Mouse (Mus musculus) urinary bladder, postnatal 25 days (tissue): ENCODE data around the gene Tmem206.

Source experiments
- DNase-seq: peaks from one replicate; pipeline ENCODE4 v3.0.0; 2022; ENCODE audit warnings: low spot score

Gene Tmem206

DNA sequence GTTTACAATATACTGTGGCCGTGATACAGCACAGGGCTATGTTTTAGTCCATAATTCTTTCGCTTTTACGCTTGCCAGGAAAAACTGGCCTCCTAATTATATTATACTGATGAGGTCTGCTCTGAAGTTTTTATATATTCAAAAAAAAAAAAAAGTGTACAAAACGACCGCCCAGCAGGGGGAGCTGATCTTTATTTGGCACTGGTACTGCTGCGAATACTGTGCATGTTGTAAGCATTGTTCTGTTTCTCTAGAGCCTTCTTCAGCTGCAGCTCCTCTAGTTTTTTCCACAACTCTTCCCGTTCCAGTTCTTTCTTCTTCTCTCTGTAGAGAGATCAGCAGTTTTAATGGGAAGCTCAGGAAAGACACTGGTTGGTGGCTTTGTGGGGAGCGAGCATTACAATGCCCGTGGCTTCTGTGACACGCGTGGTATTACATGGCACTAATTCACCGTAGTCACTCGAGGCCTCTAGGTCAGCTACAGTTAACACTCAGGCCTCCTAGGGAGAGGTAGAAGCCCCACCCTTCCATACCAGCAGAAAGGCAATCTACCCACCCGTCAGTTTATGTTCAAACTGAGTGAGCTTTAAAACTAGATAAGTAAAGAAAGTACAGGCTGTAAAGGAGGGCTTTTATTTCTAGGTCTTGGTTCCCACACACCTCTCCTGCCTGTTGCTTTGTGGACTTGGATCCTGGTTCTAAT is 27.2 kb downstream of the Tmem206 start:
- peak; percentile 34 for DNase-seq

DNA sequence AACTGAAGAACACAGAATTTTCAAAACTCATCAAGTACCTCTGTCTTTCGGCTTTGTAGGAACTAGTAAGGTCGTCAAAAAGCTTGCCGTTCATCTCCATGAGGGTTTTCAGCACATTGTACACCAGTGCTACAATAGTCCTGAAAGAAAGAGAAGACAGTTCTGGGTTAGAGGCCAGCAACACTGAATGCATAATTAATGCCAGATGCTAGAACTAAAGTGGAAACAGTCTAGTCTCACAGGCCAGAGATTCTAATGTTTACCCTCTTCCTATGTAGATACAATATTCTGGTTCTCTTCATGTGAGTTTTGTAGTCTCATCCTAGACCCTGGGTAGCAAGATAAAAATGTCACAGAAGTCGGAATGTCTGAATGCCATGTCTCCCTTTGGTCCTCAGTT is 28.1 kb downstream of the Tmem206 start:
- no peak for DNase-seq

GRCm38 (mm10) chr1:191356936-191357335 is 31.2 kb downstream of the Tmem206 start:
- DNase-seq = no peak

DNA sequence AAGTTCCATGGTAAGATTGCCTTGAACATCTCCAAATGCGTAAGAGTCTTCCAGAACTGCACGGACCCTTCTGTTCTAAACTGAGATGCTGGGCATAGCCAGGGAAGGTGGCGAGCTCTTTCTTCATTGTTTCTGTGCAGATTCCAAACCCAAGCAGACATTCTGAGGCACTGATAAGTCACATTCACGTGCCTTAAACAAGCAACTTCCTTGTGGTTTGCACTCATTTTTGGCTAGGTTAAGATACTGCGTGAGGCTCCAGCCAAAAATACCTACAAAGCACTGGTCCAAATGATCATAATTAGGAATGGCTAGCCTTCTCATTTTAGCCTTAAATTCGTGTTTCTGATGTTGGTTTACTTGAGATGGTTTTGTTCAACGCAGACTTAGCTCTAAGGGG is 33.8 kb downstream of the Tmem206 start:
- DNase-seq = no peak

GRCm38 (mm10) chr1:191362412-191362811 is 36.7 kb downstream of the Tmem206 start:
- no peak for DNase-seq

GRCm38 (mm10) chr1:191364477-191364876 is 38.8 kb downstream of the Tmem206 start:
- DNase-seq = no peak

GRCm38 (mm10) chr1:191368193-191368592 is 42.5 kb downstream of the Tmem206 start:
- no peak for DNase-seq

GRCm38 (mm10) chr1:191369140-191369539 is 43.4 kb downstream of the Tmem206 start:
- DNase-seq = no peak

DNA sequence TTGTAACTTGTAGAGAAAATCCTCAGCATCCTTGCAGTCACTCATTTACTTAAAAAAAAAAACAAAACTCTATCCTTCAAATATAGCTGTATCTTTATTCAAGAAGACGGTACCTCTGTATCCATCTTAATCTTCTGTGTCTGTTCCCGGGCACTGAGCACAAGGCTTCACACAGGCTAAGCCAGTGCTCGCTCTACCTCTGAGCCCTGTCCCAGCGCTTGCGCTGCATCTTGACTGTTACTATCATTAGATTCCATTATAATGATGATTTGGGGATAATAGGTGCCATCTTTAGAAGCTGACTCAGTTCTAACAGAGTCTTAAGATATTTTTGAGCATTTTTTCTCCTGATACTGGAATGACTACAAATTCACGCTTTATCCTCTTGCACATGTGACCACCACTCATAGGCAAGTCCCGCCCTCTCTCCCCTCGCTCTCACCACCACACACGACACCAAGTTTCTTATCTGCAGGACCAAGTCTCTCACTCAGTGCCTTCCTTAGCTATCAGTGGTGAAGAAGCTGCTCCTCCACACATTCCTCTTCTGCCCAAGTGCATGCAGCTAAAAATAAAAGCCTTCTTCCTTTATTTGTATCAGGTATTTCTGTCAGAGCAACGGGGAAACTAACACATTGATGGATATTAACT is 49.4 kb downstream of the Tmem206 start:
- DNase-seq = no peak

- no peak for DNase-seq
Measured at GRCm38 (mm10) chr1:191375644-191375998, 49.9 kb downstream of the Tmem206 start.

DNA sequence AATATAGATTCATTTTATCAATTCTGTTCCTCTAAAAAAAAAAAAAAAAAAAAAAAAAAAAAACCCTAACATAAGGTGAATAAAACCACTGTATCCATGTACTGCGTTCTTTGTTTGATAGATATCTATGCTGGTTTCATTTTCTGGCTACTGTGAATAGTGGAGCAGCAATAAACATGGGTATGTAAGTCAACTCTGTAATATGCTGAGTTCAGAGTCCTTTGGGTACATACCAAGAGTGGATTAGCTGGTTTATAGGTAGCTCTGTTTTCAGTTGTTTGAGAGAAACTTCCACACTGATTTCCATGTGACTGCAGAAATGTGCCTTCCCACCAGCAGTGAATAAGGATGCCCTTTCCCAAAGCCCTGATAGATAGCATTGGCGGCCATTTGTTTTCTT is 52.4 kb downstream of the Tmem206 start:
- DNase-seq = no peak

DNA sequence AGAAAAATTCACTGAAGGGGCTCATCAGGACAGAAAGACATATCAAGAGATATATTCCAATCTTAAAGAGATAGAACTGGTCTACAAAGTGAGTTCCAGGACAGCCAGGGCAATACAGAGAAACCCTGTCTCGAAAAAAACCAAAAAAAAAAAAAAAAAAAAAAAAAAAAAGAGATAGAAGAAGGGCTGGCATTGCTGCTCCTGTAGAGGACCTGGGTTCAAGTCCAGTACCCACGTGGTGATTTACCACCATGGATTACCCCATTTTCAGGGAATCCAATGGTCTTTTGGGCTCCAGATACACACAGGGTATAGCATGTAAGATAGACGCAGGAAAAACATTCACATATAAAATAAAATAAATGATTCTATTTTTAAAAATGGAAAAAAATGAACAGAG is 55.1 kb downstream of the Tmem206 start:
- no peak for DNase-seq

DNA sequence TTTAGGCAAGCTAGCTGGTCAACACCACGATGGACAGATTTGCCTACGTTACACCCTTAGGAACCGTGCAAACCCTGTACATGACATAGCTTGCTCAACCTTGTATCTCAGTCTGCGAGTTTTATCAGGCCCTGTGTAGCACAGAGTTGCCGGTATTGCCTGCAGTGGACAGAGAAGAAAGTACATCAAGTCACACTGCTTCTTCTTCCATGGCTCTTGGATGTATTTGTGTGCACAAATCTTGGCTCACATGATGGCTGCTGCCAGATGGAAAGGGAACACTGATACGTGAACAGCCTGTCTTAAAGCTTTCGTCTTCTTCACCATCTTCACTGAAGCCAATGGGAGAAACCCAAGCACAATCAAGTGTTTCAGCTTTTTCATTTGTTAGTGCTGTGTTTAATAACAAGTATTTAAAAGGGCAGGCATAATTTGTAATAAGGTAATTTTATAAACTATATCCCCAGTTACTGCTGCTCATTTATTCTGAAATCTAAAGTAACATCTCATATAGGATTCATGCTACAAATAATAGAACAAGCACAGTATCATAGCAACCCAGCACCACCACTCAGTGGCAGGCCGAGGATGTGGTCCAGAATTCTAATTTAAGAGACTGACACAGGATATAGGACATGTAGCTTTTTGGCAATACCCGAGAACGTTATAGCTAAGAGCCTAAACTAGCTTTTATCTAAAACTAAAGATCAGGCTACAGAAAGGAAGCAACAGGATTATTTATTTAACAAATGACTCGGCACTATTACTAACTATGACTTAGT is 56.4 kb downstream of the Tmem206 start:
- no peak for DNase-seq

DNA sequence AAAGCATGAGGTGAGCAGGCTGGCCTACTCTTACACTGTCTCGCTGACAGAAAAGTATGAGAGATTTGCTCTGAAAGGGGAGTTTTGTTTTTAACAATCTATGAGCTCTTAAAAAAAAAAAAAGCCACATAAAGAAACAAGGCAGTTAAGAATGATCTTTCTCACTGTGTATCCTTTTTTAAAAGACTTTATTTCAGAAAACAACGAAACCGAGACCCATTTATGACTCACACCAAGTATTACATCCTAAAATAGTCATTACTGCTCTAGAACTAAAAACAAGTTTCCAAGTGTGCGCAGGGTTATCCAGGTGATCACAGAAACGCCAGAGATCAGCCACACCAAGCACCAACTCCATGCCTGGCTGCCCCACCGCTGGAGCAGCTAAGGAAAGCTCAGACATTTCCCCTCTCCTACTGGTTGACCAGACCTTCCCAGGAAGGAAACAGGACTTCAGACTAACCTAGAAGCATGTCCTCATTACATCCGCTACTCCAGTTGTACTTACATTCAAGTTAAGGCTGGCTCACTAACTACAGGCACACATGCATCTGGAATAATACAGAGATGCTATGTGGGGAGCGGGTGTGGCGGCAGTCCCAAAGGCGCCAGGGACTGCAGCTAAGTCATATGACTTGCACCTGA is 59.2 kb downstream of the Tmem206 start:
- DNase-seq = no peak

DNA sequence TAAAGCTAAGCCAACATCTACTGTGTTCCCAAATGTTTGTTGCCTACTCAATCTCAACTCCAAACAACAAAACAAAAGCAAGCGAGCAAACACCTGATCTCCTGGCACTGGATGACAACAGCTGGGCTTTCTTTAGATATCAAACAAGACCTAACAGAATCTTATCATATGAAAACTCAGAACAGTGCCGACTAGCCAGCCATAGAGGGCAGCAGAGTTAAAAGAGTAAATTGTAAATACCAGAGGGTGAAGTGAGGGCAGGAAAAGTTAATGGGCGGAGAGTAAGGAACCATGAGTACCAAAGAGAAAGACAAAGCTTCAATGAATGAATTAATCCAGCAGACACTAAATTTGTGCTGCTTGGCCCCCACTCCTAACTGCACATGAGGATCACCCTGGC is 65.6 kb downstream of the Tmem206 start:
- DNase-seq = peak; percentile 25

GRCm38 (mm10) chr1:191393536-191393935 is 67.8 kb downstream of the Tmem206 start:
- no peak for DNase-seq

GRCm38 (mm10) chr1:191394126-191394525 is 68.4 kb downstream of the Tmem206 start:
- DNase-seq = no peak

- DNase-seq = no peak
Measured at GRCm38 (mm10) chr1:191395200-191395599, 69.5 kb downstream of the Tmem206 start.

GRCm38 (mm10) chr1:191395871-191396433 is 70.2 kb downstream of the Tmem206 start:
- peak; percentile 45 for DNase-seq

DNA sequence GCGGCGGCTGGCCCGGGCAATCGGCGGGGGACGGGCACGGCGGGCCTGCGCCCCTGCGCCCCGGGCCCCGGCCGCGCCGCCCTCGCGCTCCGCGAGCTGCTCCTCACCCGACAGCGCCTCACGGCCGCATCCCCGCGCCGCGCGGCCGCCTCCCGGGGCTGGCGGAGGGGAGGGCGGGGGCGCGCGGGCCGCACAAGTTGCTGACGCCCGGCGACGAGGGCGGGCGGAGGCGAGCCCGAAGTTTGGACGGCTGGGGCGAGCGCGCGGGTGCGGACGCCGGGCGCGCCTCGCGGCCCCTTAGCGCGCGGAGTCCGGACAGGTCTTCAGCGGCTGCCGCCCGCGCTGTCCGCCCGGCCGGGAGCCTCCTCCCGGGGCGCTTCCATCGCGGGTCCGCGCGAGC is 70.7 kb downstream of the Tmem206 start:
- peak; percentile 52 for DNase-seq

DNA sequence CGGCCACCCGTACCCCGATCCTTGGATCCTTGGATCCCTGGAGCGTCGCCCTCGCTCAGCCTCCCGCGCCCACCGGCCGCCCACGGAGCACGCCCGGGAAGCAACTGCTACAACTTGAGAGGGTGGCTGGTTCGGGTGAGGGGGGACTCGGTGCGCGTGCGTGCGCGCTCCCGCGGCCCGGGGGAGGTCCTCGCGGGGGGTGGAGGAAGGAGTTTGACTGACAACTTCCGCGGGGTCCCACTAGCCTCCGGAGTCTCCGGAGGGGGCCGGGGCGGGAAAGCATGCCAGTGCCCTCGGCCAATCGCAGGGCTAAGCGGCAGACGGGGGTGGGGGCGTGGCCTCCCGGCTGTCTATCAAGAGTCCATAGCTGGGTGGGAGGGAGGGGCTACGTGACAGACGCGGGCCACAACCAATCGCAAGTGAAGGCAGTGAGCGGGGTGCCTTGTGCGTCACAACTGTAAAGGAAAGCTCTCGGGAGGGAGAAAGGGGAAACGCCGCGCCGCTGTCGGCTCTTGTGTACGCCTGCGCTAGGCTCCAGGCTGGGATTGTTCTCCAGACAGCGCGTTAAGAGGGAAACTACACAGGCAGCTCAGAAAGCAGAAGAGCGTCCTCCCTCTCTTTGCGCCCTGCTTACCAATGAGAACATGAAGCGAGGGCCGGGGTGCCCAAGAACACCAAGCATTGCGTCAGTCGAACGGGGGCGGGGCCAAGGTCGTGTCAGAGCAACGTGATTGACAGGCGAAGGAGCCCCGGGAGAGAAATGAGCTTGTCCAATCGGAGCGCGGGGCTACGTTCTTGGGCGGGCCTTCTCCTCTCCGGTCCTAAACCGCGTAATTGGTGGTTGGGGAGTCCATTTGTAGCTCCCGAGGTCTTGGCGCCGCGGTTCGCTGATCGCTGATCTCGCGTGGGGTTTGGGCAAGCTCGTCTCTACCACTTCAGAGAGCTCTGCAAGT is 71.5 kb downstream of the Tmem206 start:
- peak; percentile 98 for DNase-seq
